Mouse (Mus musculus) WW6 (cell line): ENCODE measurements around the gene Vmn1r176.
"Not testable (repeated sequence)": the region's sequence is repeated elsewhere in the genome, so short reads cannot be mapped to it uniquely, and the experiment has no call there.

Source experiments
- DNase-seq: peaks from one replicate; pipeline ENCODE4 v3.0.0-alpha.2; 2013; ENCODE audit warnings: low read depth, low spot score

Gene Vmn1r176

GRCm38 (mm10) chr7:23837272-23837671 is at the start of gene Vmn1r176:
TSS of gene Vmn1r176 (minus strand) at chr7:23837372.
- DNase-seq = not testable (repeated sequence)

- DNase-seq = not testable (repeated sequence)
Measured at GRCm38 (mm10) chr7:23876918-23877317, 39.7 kb upstream of the Vmn1r176 start.

- not testable (repeated sequence) for DNase-seq
Measured at GRCm38 (mm10) chr7:23866349-23866748, 29.2 kb upstream of the Vmn1r176 start, which contains the start of gene Vmn1r177. TSS of gene Vmn1r177 (minus strand) at chr7:23866449.

GRCm38 (mm10) chr7:23810543-23810942 is 26.6 kb downstream of the Vmn1r176 start, which contains the start of gene Vmn1r175:
TSS of gene Vmn1r175 (minus strand) at chr7:23810643.
- DNase-seq = not testable (repeated sequence)

- DNase-seq = peak; percentile 9
Measured at GRCm38 (mm10) chr7:23784526-23784925, 52.6 kb downstream of the Vmn1r176 start.
